Mouse (Mus musculus) A20 (cell line): Measurements from ENCODE around the gene Tst.

ENCODE experiments used
- DNase-seq: peaks from one replicate; pipeline ENCODE4 v3.0.0-alpha.2; 2011; ENCODE audit warnings: low read depth, low spot score

Gene Tst

GRCm38 (mm10) chr15:78390855-78391254 lies 14.9 kb downstream of the Tst start:
- no peak for DNase-seq

GRCm38 (mm10) chr15:78385564-78385963 lies 20.1 kb downstream of the Tst start:
- DNase-seq: no peak

GRCm38 (mm10) chr15:78384220-78385116 lies 21.2 kb downstream of the Tst start:
- DNase-seq: no peak

- no peak for DNase-seq
Observed at GRCm38 (mm10) chr15:78383450-78384219, 22.1 kb downstream of the Tst start.

GRCm38 (mm10) chr15:78382115-78382514 lies 23.6 kb downstream of the Tst start:
- DNase-seq: no peak

GRCm38 (mm10) chr15:78380741-78381140 lies 25.0 kb downstream of the Tst start:
- no peak for DNase-seq

GRCm38 (mm10) chr15:78380208-78380607 lies 25.5 kb downstream of the Tst start:
- no peak for DNase-seq

GRCm38 (mm10) chr15:78378556-78378955 lies 27.2 kb downstream of the Tst start:
- no peak for DNase-seq

- DNase-seq: no peak
Observed at GRCm38 (mm10) chr15:78377859-78378258, 27.8 kb downstream of the Tst start.

GRCm38 (mm10) chr15:78374204-78374603 lies 31.5 kb downstream of the Tst start:
- no peak for DNase-seq

GRCm38 (mm10) chr15:78372796-78373195 lies 32.9 kb downstream of the Tst start:
- no peak for DNase-seq

GRCm38 (mm10) chr15:78369641-78370040 lies 36.1 kb downstream of the Tst start:
- DNase-seq: no peak

GRCm38 (mm10) chr15:78368926-78369346 lies 36.8 kb downstream of the Tst start:
- peak; percentile 46 for DNase-seq

- DNase-seq: no peak
Observed at GRCm38 (mm10) chr15:78367811-78368210, 37.9 kb downstream of the Tst start.

GRCm38 (mm10) chr15:78366875-78367274 lies 38.8 kb downstream of the Tst start:
- no peak for DNase-seq

GRCm38 (mm10) chr15:78365916-78366315 lies 39.8 kb downstream of the Tst start:
- no peak for DNase-seq

- DNase-seq: no peak
Observed at GRCm38 (mm10) chr15:78355548-78355947, 50.2 kb downstream of the Tst start.

GRCm38 (mm10) chr15:78354958-78355357 lies 50.7 kb downstream of the Tst start:
- peak; percentile 38 for DNase-seq

GRCm38 (mm10) chr15:78351586-78352165 lies 54.0 kb downstream of the Tst start:
- no peak for DNase-seq
